Mouse (Mus musculus) neural tube, embryonic 11.5 days (tissue): Measurements from ENCODE around the gene Thbs3. TPM values are rescaled to one million over a fixed set of nuclear protein-coding genes. Genes with fewer than 3 reads are reported as not detected.

ENCODE experiments used
- ATAC-seq: fragments of 200-750 bp; cut with Nextera tagmentation; 2 replicates; pipeline ENCODE4 v1.8.0; 2017; ENCODE audit warnings: moderate number of reproducible peaks, mild to moderate bottlenecking, moderate TSS enrichment, moderate library complexity; ENCODE audit not compliant: insufficient read depth, low FRiP score, low TSS enrichment
- DNase-seq: peaks from one replicate; pipeline ENCODE4 v3.0.0-alpha.2; 2015; ENCODE audit warnings: low spot score
- H3K27ac ChIP-seq: fragments of 300-500 bp; sonication (generic); 2 replicates; pipeline ENCODE4 v1.5.1; 2014; ENCODE audit warnings: low read depth, mild to moderate bottlenecking, low read length
- H3K27me3 ChIP-seq: fragments of 300-500 bp; sonication (generic); 2 replicates; pipeline ENCODE4 v1.6.1; 2014; ENCODE audit warnings: mild to moderate bottlenecking, low read length, mixed read lengths; ENCODE audit not compliant: control insufficient read depth, insufficient read depth
- H3K36me3 ChIP-seq: fragments of 300-500 bp; sonication (generic); 2 replicates; pipeline ENCODE4 v1.6.1; 2014; ENCODE audit warnings: mild to moderate bottlenecking, low read length, moderate library complexity, mixed read lengths; ENCODE audit not compliant: control insufficient read depth, insufficient read depth
- H3K4me1 ChIP-seq: fragments of 300-500 bp; sonication (generic); 2 replicates; pipeline ENCODE4 v1.6.1; 2014; ENCODE audit warnings: low read length, mixed read lengths; ENCODE audit not compliant: control insufficient read depth, insufficient read depth
- H3K4me2 ChIP-seq: fragments of 300-500 bp; sonication (generic); 2 replicates; pipeline ENCODE4 v1.6.1; 2014; ENCODE audit warnings: low read depth, mild to moderate bottlenecking, moderate library complexity
- H3K4me3 ChIP-seq: fragments of 300-500 bp; sonication (generic); 2 replicates; pipeline ENCODE4 v1.5.1; 2014; ENCODE audit warnings: low read depth, low read length
- H3K9ac ChIP-seq: fragments of 300-500 bp; sonication (generic); 2 replicates; pipeline ENCODE4 v1.6.1; 2014; ENCODE audit warnings: mild to moderate bottlenecking, low read length
- H3K9me3 ChIP-seq: fragments of 300-500 bp; sonication (generic); 2 replicates; pipeline ENCODE4 v1.6.1; 2016; ENCODE audit warnings: low read length; ENCODE audit not compliant: control insufficient read depth
- WGBS: fragments of 180-500 bp; shearing (Covaris S2); extraction: QIAGEN DNeasy Blood & Tissue Kit; methylation state at CpG from one replicate; pipeline ENCODE4 v1.1.7; 2014; 5-methylcytosine and 5-hydroxymethylcytosine counted together
- polyA plus RNA-seq: library from polyadenylated mRNA; unstranded; fragments of >200 nt; fragmentation: Nextera tagmentation; extraction: Ambion mirVana; gene quantifications from 2 replicates; pipeline ENCODE4 v1.2.1, GENCODE M21; 2014

The Thbs3 gene
- polyA plus RNA-seq, 1 experiment from 2014 or later, result 26.3 TPM

- 74% methylated on average over 3 of the region's 3 CpGs for WGBS
- DNase-seq (no peak), ATAC-seq (no peak)
- Histone ChIP-seq H3K4me1 (no peaks in the 10 kb centered on the region), H3K9me3 (no peaks in the 10 kb centered on the region), H3K27ac (no peak overlapping the region), H3K4me3 (no peak overlapping the region), H3K36me3 (no peaks in the 10 kb centered on the region), H3K4me2 (no peak overlapping the region), H3K27me3 (no peaks in the 10 kb centered on the region), H3K9ac (no peak overlapping the region)
These were observed 45.2 kb downstream of the Thbs3 start for GRCm38 (mm10) chr3:89260211-89260610.

- no peak for ATAC-seq
- no peak for DNase-seq
- H3K4me3 ChIP-seq, result no peak overlapping the region
- H3K9me3 ChIP-seq, result no peaks in the 10 kb centered on the region
- WGBS, result 72% methylated on average over 10 of the region's 10 CpGs
- H3K36me3 ChIP-seq, result no peaks in the 10 kb centered on the region
- no peak overlapping the region for H3K27ac ChIP-seq
- no peaks in the 10 kb centered on the region for H3K27me3 ChIP-seq
- no peak overlapping the region for H3K4me2 ChIP-seq
- no peak overlapping the region for H3K9ac ChIP-seq
- no peaks in the 10 kb centered on the region for H3K4me1 ChIP-seq
These were observed 47.4 kb downstream of the Thbs3 start for GRCm38 (mm10) chr3:89262417-89262816.

GRCm38 (mm10) chr3:89266439-89266893, 51.5 kb downstream of the Thbs3 start:
- H3K9me3 ChIP-seq, result no peaks in the 10 kb centered on the region
- H3K4me2 ChIP-seq, result peak overlapping the region; percentile 97
- H3K27ac ChIP-seq, result peak overlapping the region; percentile 44; the same call in 1 of the 2 replicates
- DNase-seq (peak; percentile 82), ATAC-seq (peak; percentile 73)
- no peaks in the 10 kb centered on the region for H3K27me3 ChIP-seq
- peaks cover 8% of the 10 kb centered on the region for H3K4me1 ChIP-seq
- peak overlapping the region; percentile 84 for H3K9ac ChIP-seq
- H3K36me3 ChIP-seq, result no peaks in the 10 kb centered on the region; the same call in 1 of the 2 replicates
- under 1% methylated on average over 20 of the region's 20 CpGs for WGBS
- H3K4me3 ChIP-seq, result peak overlapping the region; percentile 81

GRCm38 (mm10) chr3:89268916-89269315, 53.9 kb downstream of the Thbs3 start:
- ATAC-seq (no peak), DNase-seq (no peak)
- Histone ChIP-seq H3K36me3 (no peaks in the 10 kb centered on the region; the same call in 1 of the 2 replicates), H3K4me2 (0 out of 2 replicates have a peak overlapping the region, but pooled peaks have one; percentile 3), H3K4me3 (no peak overlapping the region), H3K27me3 (no peaks in the 10 kb centered on the region), H3K9ac (no peak overlapping the region), H3K4me1 (peaks cover 8% of the 10 kb centered on the region), H3K27ac (no peak overlapping the region), H3K9me3 (no peaks in the 10 kb centered on the region)
- WGBS, result 54% methylated on average over 8 of the region's 8 CpGs

DNA sequence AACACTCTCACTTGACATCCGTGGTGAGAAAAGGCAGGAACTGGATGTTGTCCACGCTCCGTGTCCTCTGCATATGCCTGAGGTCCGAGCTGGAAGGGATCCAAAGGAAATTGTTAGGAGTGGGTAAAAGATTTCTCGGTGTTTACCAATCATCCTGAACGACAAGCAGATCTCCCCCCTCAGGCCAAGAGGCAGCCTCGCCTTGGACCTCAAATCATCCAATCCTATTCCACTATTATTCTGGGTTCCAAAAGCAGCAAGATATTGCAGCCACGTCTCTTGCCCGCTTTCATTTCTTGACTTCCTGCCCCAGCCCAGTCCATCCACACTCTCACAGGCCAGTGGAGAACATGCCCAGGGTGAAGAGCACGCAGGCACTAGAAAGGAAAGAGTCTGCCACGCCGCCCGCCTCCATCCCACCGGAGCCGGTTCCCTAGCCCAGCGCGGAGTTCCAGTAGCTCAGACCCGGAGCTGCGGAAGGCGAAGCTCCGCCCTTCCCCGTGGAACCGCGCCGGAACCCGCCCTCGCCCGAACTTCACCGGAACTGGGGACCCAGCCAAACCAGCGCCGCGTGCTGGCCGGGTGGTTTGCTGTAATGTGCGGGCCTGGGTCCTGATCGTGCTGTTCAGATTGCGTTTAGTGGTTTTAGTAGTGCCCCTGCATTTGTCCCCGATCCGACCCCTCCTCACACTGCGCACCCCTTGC, 55.2 kb downstream of the Thbs3 start, which contains the start of gene Slc50a1:
Gene Slc50a1 (minus strand): TSS at position 520 of the 705 bp plus-strand sequence.
- H3K27ac ChIP-seq, result no peak within 1 kb of the TSS
- H3K9ac ChIP-seq, result peak within 1 kb of the TSS; percentile 73
- 7% methylated on average over 39 of the region's 39 CpGs for WGBS
- H3K4me3 ChIP-seq, result peak within 1 kb of the TSS; percentile 44
- ATAC-seq (peak; percentile 33; the same call in 1 of the 2 replicates), DNase-seq (peak; percentile 79)
- H3K9me3 ChIP-seq, result no peaks in the 10 kb centered on the region
- no peaks in the 10 kb centered on the region; the same call in 1 of the 2 replicates for H3K36me3 ChIP-seq
- peaks cover 8% of the 10 kb centered on the region for H3K4me1 ChIP-seq
- peak within 1 kb of the TSS; percentile 75 for H3K4me2 ChIP-seq
- no peaks in the 10 kb centered on the region for H3K27me3 ChIP-seq

DNA sequence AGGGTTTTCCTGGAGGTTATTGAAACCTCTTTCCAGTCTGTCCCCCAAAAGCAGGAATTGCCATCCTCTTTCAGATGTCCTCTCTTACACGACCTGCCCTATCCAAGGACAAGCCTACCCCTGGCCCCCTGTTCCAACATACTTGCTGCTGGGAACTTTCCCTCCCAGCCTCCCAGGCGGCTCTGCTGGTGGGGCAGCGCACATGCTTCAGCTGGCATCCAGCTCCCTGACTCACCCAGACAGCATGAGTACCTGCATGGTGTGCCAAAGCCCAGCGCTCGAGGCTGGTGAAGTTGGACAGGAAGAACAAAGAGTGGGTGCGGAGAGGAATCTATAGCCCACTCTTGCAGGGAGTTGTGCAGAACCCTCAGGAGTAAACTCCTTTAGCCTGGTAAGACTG, 55.9 kb downstream of the Thbs3 start:
- no peak for DNase-seq
- Histone ChIP-seq H3K36me3 (no peaks in the 10 kb centered on the region; the same call in 1 of the 2 replicates), H3K4me3 (no peak overlapping the region), H3K4me1 (peaks cover 8% of the 10 kb centered on the region), H3K27me3 (no peaks in the 10 kb centered on the region), H3K27ac (no peak overlapping the region), H3K9ac (no peak overlapping the region; the same call in 1 of the 2 replicates), H3K9me3 (no peaks in the 10 kb centered on the region), H3K4me2 (peak overlapping the region; percentile 75)
- 80% methylated on average over 6 of the region's 6 CpGs for WGBS
- no peak for ATAC-seq

GRCm38 (mm10) chr3:89271760-89272159, 56.8 kb downstream of the Thbs3 start:
- ATAC-seq (no peak), DNase-seq (no peak)
- WGBS, result 80% methylated on average over 6 of the region's 6 CpGs
- Histone ChIP-seq H3K27me3 (no peaks in the 10 kb centered on the region), H3K36me3 (no peaks in the 10 kb centered on the region; the same call in 1 of the 2 replicates), H3K4me3 (no peak overlapping the region), H3K9me3 (no peaks in the 10 kb centered on the region), H3K27ac (no peak overlapping the region), H3K4me1 (peaks cover 8% of the 10 kb centered on the region), H3K4me2 (no peak overlapping the region), H3K9ac (no peak overlapping the region)

DNA sequence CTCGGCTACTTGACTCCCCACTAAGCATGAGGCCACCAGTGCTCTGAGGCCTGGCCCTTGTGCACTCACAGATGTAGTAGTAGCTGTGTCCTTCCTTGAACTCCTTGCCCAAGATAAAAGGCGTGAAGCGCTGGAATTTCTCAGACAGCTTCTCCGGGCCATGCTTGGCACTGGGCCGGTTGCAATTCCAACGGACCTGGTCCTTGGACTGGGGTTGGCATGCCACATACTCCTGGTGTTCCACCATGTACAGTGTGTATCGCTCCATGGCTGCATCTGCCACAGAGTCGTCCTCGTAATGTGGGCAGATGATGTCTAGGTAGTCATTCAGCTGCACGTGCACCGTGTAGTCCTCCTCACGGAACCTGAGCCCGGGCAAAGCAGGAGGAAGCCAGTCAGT, 61.1 kb downstream of the Thbs3 start:
- no peaks in the 10 kb centered on the region for H3K9me3 ChIP-seq
- no peak overlapping the region for H3K27ac ChIP-seq
- WGBS, result 92% methylated on average over 13 of the region's 13 CpGs
- no peak overlapping the region for H3K4me2 ChIP-seq
- H3K4me3 ChIP-seq, result no peak overlapping the region
- no peaks in the 10 kb centered on the region for H3K36me3 ChIP-seq
- ATAC-seq, result no peak
- no peak overlapping the region for H3K9ac ChIP-seq
- no peak for DNase-seq
- peaks cover 24% of the 10 kb centered on the region for H3K27me3 ChIP-seq
- peaks cover 14% of the 10 kb centered on the region for H3K4me1 ChIP-seq
